Mouse (Mus musculus): Measurements from ENCODE around the gene Cfap43. TPM values are rescaled to one million over a fixed set of nuclear protein-coding genes. Genes with fewer than 3 reads are reported as not detected.

The Cfap43 gene
- polyA plus RNA-seq, 1 experiment from 2014 or later: 0.21 TPM

DNA sequence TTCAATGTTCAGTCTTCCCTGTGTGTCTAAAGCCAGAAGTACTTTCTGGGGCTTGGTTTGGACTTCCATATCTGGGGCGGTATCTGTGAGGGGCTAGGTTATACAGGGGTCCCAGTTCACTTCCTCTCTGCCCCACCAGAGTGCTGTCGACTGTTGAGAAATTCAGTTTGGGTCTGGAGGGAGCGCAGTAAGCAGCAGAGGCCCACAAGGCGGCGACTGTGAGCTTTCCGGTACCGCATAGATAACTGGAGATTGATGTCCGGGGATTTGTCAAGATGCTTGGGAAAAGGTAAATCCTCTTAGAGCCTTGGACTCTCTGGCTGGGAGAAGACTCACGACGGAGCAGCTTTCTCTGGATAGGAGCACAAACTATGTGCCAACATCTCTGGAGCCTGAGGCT lies 47.6 kb downstream of the Cfap43 start:
- DNase-seq (ENCODE audit: low read depth, low spot score) (no peak), ATAC-seq (no peak)
- ChIA-PET POLR2A (no interaction called here), CTCF (interaction anchor here (1.9 to 3.9 kb wide), 3 partner anchors 11 to 60 kb away, joined by 6 to 24 read pairs (median 7); no protein-coding TSS in a partner anchor)
- TF ChIP-seq CTCF (IDR thresholded peaks at IDR 0.05): peak; percentile 58
- H3K27me3 ChIP-seq: peaks cover 7% of the 10 kb centered on the region
- in situ Hi-C loops (cut with MboI; ENCODE audit: low pct_unique_long_range_greater_than_20kb): no loop called here

DNA sequence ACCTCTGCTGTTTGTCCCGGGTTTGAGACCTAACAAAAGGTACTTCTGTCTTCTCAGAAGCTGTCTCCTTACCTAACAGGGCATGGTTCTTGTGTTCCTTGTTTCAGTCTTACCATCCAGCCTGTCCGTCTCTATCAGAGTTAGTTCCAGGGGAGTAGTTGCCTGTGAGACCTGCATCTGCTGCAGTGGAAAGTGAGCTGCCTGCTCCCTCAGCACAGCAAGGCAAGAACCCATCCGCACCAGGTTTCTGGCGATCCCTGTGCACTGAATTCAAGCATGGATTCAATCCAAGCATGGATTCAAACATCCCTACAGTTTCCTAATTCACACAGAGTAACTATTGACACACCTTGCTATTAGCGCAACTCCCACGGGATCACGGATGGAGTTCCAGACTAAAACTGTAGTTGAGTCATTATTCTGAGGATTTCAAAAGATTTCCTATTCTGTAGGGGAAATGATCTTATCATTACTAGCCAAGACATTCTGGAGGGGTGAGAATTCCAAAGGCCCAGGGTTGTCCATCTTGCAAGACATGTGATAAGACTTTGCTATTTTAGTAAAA lies 48.9 kb downstream of the Cfap43 start:
- peaks cover 7% of the 10 kb centered on the region for H3K27me3 ChIP-seq
- DNase-seq (ENCODE audit: low read depth, low spot score): no peak
- CTCF ChIA-PET: interaction anchor here (3.0 to 5.5 kb wide), 3 partner anchors 12 to 62 kb away, joined by 11 to 33 read pairs (median 24); no protein-coding TSS in a partner anchor
- TF ChIP-seq CTCF (IDR thresholded peaks at IDR 0.05): no peak
- POLR2A ChIA-PET: interaction anchor here (0.6 to 0.7 kb wide), 2 partner anchors 32 to 201 kb away, joined by 3 to 4 read pairs; no protein-coding TSS in a partner anchor
- in situ Hi-C loops (cut with MboI; ENCODE audit: low pct_unique_long_range_greater_than_20kb): no loop called here
- no peak for ATAC-seq

DNA sequence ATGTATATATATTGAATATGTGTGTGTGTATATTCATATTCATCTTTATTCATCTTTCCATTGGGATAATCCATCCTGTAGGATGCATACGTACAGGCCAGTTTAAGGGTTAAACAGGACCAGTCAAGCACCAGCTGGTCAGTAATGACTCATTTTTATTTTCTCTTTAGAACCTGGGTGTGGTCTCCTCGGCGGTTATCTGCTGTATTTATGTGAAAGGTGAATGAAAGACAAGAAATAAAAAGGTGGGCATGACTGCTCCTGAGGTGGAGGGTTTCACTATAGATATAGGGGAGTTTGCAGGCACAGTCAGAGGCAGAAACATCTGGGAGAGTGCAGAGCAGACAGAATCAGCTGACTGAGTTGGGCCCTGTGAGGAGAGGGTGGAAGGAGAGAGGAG lies 49.6 kb downstream of the Cfap43 start:
- in situ Hi-C loops (cut with MboI; ENCODE audit: low pct_unique_long_range_greater_than_20kb): no loop called here
- POLR2A ChIA-PET: no interaction called here
- no peak for TF ChIP-seq CTCF (IDR thresholded peaks at IDR 0.05)
- no peak for ATAC-seq
- peaks cover 2% of the 10 kb centered on the region for H3K27me3 ChIP-seq
- CTCF ChIA-PET: interaction anchor here (3.0 to 5.5 kb wide), 2 partner anchors 13 to 63 kb away, joined by 11 to 33 read pairs; no protein-coding TSS in a partner anchor
- DNase-seq (ENCODE audit: low read depth, low spot score): no peak

DNA sequence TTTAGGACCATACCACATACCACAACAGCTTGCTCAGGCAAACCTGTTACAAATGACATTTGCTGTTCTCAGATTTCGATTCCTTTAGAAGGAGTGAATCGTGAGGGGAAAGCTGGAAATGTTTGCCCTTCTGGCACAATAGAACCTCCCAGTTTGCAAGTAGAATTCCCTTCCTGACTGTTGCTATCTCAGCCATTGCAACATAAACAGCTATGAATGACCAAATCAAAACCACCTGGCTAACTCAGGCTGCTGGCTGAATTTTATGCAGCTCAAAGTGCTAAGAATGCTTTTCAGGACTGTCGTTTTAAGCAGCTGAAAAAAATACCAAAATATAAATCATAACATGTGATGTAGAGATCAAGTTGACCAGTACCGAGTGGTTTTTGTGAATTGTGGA lies 50.1 kb downstream of the Cfap43 start:
- POLR2A ChIA-PET: no interaction called here
- no peak for TF ChIP-seq CTCF (IDR thresholded peaks at IDR 0.05)
- in situ Hi-C loops (cut with MboI; ENCODE audit: low pct_unique_long_range_greater_than_20kb): no loop called here

DNA sequence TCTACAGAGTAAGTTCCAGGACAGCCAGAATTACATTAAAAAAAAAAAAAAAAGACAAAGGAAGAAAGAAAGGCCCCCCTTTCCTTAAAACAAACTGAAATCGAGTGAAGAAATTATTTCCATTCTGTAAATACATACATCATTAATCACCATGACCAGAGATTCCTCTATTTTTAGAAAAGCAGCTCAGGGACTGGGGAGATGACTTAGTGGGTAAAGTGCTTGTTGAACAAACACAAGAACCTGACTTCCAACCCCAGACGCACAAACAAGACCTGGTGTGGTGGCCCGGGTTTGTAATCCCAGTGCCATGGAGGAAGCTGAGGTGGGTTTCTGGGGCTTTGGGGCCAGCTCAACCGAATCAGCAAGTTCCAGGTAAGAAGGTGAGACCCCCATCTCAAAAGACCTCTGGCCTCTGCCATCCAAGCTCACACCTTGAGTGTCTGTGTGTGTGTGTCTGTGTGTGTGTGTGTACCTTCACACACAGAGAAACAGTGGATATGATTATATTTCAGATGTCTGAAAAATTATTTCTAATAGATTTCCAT lies 51.4 kb downstream of the Cfap43 start:
- POLR2A ChIA-PET: interaction anchor here (0.9 kb wide), 1 partner anchor 37 kb away, joined by 3 read pairs; no protein-coding TSS in a partner anchor
- no peaks in the 10 kb centered on the region for H3K27me3 ChIP-seq
- TF ChIP-seq CTCF (IDR thresholded peaks at IDR 0.05): no peak
- CTCF ChIA-PET: interaction anchor here (0.8 to 5.5 kb wide), 3 partner anchors 9 to 64 kb away, joined by 3 to 33 read pairs (median 11); no protein-coding TSS in a partner anchor
- ATAC-seq (no peak), DNase-seq (ENCODE audit: low read depth, low spot score) (no peak)
- in situ Hi-C loops (cut with MboI; ENCODE audit: low pct_unique_long_range_greater_than_20kb): no loop called here

More for the DNA sequence above, 50.1 kb downstream of the Cfap43 start:
- no peak for DNase-seq (ENCODE audit: low read depth, low spot score)
- CTCF ChIA-PET: interaction anchor here (3.0 to 5.5 kb wide), 2 partner anchors 13 to 63 kb away, joined by 11 to 33 read pairs; no protein-coding TSS in a partner anchor
- no peak for ATAC-seq
- no peaks in the 10 kb centered on the region for H3K27me3 ChIP-seq

DNA sequence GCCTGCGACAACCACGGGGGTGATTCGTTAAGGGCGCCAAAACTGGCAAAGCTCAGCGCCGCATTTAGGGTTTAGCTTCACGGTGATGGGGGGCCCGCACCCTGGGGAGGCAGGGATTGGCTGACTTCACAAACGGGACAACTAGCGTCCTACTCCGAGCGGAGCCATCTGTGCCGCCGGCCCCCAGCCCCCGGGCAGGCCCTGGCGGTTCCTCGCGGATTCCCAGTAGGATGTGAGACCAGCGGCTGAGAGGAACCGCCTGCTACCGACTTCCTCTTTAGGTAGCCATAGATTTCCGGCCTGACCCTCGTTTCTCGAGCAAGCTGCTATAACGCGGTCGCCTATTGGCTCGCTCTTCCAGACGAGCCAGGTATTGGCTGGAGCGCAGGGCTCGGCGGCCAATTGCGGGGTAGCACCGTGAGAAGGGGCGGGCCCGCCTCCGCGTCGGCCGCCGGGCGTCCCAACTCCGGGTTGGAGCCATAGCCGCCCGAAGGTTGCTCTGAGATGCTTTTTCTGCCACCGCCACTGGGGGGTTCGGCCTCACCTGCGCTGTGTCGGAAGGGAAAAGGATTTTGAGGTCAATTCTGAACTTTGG lies 53.6 kb downstream of the Cfap43 start, which contains the start of gene Gsto2:
Gene Gsto2 (plus strand): TSS at position 182 of the 595 bp plus-strand sequence.
- peak; percentile 68 for DNase-seq (ENCODE audit: low read depth, low spot score)
- ChIA-PET POLR2A (interaction anchor here (0.7 to 1.2 kb wide), 2 partner anchors 9 to 405 kb away, joined by 4 read pairs; no protein-coding TSS in a partner anchor), CTCF (interaction anchor here (0.9 to 5.5 kb wide), 10 partner anchors 11 to 69 kb away, joined by 3 to 33 read pairs (median 4); partner anchors contain the start of genes Cfap43 and Itprip)
- H3K27me3 ChIP-seq: no peaks in the 10 kb centered on the region
- in situ Hi-C loops (cut with MboI; ENCODE audit: low pct_unique_long_range_greater_than_20kb): no loop called here
- peak; percentile 100 for ATAC-seq
- peak; percentile 85 for TF ChIP-seq CTCF (IDR thresholded peaks at IDR 0.05)

DNA sequence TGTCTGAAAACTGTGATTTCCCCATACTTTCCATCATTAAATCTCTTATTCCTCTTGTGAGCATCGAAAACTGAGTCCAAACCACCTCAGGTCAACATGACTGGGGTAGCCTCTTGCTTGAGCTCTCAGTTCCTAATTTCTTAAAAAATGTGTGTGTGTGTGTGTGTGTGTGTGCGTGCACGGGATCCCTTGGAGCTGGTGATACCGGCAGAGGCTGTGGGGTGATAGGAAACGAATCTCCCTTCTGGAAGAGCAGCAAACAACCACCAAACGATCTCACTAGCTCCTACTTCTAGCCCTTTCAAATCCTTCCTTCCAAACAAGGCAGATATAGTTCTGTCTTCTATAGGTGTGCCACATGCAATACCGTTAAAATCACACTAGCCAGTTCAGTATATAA lies 54.4 kb downstream of the Cfap43 start:
- in situ Hi-C loops (cut with MboI; ENCODE audit: low pct_unique_long_range_greater_than_20kb): no loop called here
- no peak for TF ChIP-seq CTCF (IDR thresholded peaks at IDR 0.05)
- ATAC-seq (no peak), DNase-seq (ENCODE audit: low read depth, low spot score) (no peak)
- ChIA-PET CTCF (interaction anchor here (1.0 to 5.5 kb wide), 2 partner anchors 11 to 17 kb away, joined by 3 to 33 read pairs; no protein-coding TSS in a partner anchor), POLR2A (no interaction called here)
- no peaks in the 10 kb centered on the region for H3K27me3 ChIP-seq

DNA sequence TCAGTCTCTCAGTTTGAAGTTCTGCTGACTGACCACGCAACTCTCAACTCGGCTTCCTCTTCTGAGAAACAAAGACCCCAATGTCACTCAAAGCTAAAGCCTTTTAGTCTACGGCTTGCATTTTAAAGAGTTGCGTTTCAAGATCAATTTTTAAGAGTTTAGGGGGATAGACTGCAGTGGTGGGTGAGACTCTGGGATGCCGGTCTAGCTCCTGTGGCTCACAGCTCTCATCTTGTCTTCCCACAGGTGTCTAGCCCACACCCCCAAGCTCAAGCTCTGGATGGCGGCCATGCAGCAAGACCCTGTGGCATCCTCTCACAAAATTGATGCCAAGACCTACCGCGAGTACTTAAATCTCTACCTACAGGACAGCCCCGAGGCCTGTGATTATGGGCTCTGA lies 55.0 kb downstream of the Cfap43 start:
- TF ChIP-seq CTCF (IDR thresholded peaks at IDR 0.05): no peak
- no peak for DNase-seq (ENCODE audit: low read depth, low spot score)
- POLR2A ChIA-PET: no interaction called here
- no peak for ATAC-seq
- CTCF ChIA-PET: no interaction called here
- H3K27me3 ChIP-seq: no peaks in the 10 kb centered on the region
- in situ Hi-C loops (cut with MboI; ENCODE audit: low pct_unique_long_range_greater_than_20kb): no loop called here

DNA sequence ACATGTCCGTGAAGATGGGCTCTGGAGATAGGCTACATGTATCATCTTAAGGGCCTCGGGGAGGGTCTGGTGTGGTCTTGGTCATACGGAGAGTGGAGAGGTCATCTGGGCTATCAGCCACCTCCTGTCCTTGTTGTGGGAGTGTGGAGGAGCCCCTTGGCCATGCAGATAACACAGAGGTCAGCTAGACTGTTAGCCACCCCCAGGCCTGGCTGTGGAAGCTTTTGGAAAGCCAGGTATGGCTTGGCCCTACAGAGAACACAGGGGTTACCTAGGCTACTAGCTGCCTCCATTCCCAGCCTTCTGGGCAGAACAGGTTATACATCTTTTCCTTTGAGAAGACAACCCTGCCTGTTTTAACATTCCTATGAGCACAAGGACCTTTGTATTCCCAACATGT lies 56.5 kb downstream of the Cfap43 start:
- POLR2A ChIA-PET: no interaction called here
- CTCF ChIA-PET: no interaction called here
- H3K27me3 ChIP-seq: no peaks in the 10 kb centered on the region
- no peak for TF ChIP-seq CTCF (IDR thresholded peaks at IDR 0.05)
- DNase-seq (ENCODE audit: low read depth, low spot score) (no peak), ATAC-seq (no peak)
- in situ Hi-C loops (cut with MboI; ENCODE audit: low pct_unique_long_range_greater_than_20kb): no loop called here

DNA sequence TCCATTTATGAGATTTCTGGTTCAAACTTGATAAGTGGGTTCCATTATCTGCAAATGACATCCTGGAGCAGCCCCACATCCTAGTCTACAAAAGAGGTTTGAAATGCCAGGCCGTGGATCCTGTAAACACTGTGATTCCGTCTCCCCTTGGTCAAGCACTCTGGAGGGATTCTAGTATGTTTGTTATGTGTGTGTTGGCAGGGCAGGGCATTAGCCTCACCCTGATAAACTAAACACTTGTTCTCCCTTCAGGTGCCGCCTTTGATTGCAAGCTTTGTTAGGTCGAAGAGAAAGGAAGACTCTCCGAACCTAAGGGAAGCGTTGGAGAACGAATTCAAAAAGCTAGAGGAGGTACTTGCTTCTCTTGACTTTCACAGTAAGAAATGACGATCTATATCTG lies 59.9 kb downstream of the Cfap43 start:
- ChIA-PET CTCF (no interaction called here), POLR2A (interaction anchor here (0.7 kb wide), 1 partner anchor 419 kb away, joined by 3 read pairs; no protein-coding TSS in a partner anchor)
- ATAC-seq (no peak), DNase-seq (ENCODE audit: low read depth, low spot score) (no peak)
- in situ Hi-C loops (cut with MboI; ENCODE audit: low pct_unique_long_range_greater_than_20kb): no loop called here
- no peaks in the 10 kb centered on the region for H3K27me3 ChIP-seq
- TF ChIP-seq CTCF (IDR thresholded peaks at IDR 0.05): no peak
